Mouse (Mus musculus) midbrain, postnatal 0 days (tissue): ENCODE data around the gene Rab17. TPM values are rescaled to one million over a fixed set of nuclear protein-coding genes. Genes with fewer than 3 reads are reported as not detected.

ENCODE experiments used
- ATAC-seq: fragments of 200-750 bp; cut with Nextera tagmentation; 2 replicates; pipeline ENCODE4 v1.8.0; 2017; ENCODE audit warnings: moderate number of reproducible peaks, mild to moderate bottlenecking, moderate TSS enrichment, moderate library complexity; ENCODE audit not compliant: low FRiP score
- DNase-seq: peaks from one replicate; pipeline ENCODE4 v3.0.0-alpha.2; 2015; ENCODE audit warnings: low spot score
- H3K27ac ChIP-seq: fragments of 300-500 bp; sonication (generic); 2 replicates; pipeline ENCODE4 v1.5.1; 2014; ENCODE audit warnings: low read depth, mild to moderate bottlenecking, low read length, mixed read lengths
- H3K27me3 ChIP-seq: fragments of 300-500 bp; sonication (generic); 2 replicates; pipeline ENCODE4 v1.6.1; 2014; ENCODE audit warnings: low read length, control low read depth, mixed read lengths; ENCODE audit not compliant: insufficient read depth
- H3K36me3 ChIP-seq: fragments of 300-500 bp; sonication (generic); 2 replicates; pipeline ENCODE4 v1.6.1; 2014; ENCODE audit warnings: low read length, control low read depth, mixed read lengths; ENCODE audit not compliant: insufficient read depth
- H3K4me1 ChIP-seq: fragments of 300-500 bp; sonication (generic); 2 replicates; pipeline ENCODE4 v1.6.1; 2014; ENCODE audit warnings: mild to moderate bottlenecking, control low read depth, antibody characterized with exemption, low read length, mixed read lengths; ENCODE audit not compliant: insufficient read depth
- H3K4me2 ChIP-seq: fragments of 300-500 bp; sonication (generic); 2 replicates; pipeline ENCODE4 v1.6.1; 2014; ENCODE audit warnings: low read depth, mild to moderate bottlenecking, low read length, mixed read lengths; ENCODE audit not compliant: poor library complexity, severe bottlenecking
- H3K4me3 ChIP-seq: fragments of 300-500 bp; sonication (generic); 2 replicates; pipeline ENCODE4 v1.5.1; 2014; ENCODE audit warnings: low read depth, mild to moderate bottlenecking, low read length, moderate library complexity
- H3K9ac ChIP-seq: fragments of 300-500 bp; sonication (generic); replicated peaks from 2 replicates; pipeline ENCODE4 v1.6.1; 2014; ENCODE audit warnings: mild to moderate bottlenecking, low read length, moderate library complexity, mixed read lengths; ENCODE audit not compliant: poor library complexity, severe bottlenecking
- H3K9me3 ChIP-seq: fragments of 300-500 bp; sonication (generic); 2 replicates; pipeline ENCODE4 v1.6.1; 2016; ENCODE audit warnings: low read length, control low read depth
- CTCF ChIP-seq: IDR thresholded peaks from 2 replicates; pipeline ENCODE4 v1.5.1; 2016; ENCODE audit warnings: antibody characterized with exemption, mild to moderate bottlenecking
- WGBS: fragments of 180-500 bp; shearing (Covaris S2); extraction: QIAGEN DNeasy Blood & Tissue Kit; methylation state at CpG from one replicate; pipeline ENCODE4 v1.1.7; 2014; 5-methylcytosine and 5-hydroxymethylcytosine counted together
- polyA plus RNA-seq: library from polyadenylated mRNA; unstranded; fragments of >200 nt; fragmentation: Nextera tagmentation; extraction: Ambion mirVana; gene quantifications from 2 replicates; pipeline ENCODE4 v1.2.1, GENCODE M21; 2015
- total RNA-seq: library from RNA; depleted of rRNA; stranded (reverse); fragments of >200 nt; gene quantifications from 2 replicates; pipeline ENCODE4 v1.2.3, GENCODE M21; 2014

Rab17 gene
- total and polyA plus RNA-seq, 2 experiments from 2014 or later: 0.26 TPM; not detected in 1

GRCm38 (mm10) chr1:90953688-90954087 lies 15.8 kb downstream of the Rab17 start:
- Histone ChIP-seq H3K4me2 (no peak overlapping the region), H3K36me3 (no peaks in the 10 kb centered on the region), H3K9me3 (no peaks in the 10 kb centered on the region), H3K27ac (no peak overlapping the region), H3K9ac (no peak overlapping the region), H3K27me3 (no peaks in the 10 kb centered on the region), H3K4me1 (no peaks in the 10 kb centered on the region), H3K4me3 (no peak overlapping the region)
- 50% methylated on average over 11 of the region's 11 CpGs for WGBS
- ATAC-seq (0 out of 2 replicates have a peak, but pooled peaks have one; percentile 16), DNase-seq (peak; percentile 47)
- no peak for TF ChIP-seq CTCF

- H3K4me3 ChIP-seq: no peak within 1 kb of the TSS
- H3K4me1 ChIP-seq: no peaks in the 10 kb centered on the region
- no peaks in the 10 kb centered on the region for H3K27me3 ChIP-seq
- DNase-seq (no peak), ATAC-seq (no peak)
- no peak for TF ChIP-seq CTCF
- H3K4me2 ChIP-seq: no peak within 1 kb of the TSS
- H3K36me3 ChIP-seq: no peaks in the 10 kb centered on the region
- H3K9me3 ChIP-seq: no peaks in the 10 kb centered on the region
- no peak within 1 kb of the TSS for H3K9ac ChIP-seq
- H3K27ac ChIP-seq: no peak within 1 kb of the TSS
- WGBS: 79% methylated on average over 8 of the region's 8 CpGs
These were observed 16.7 kb downstream of the Rab17 start, which contains the start of gene Prlh for GRCm38 (mm10) chr1:90952808-90953207. Prlh (plus strand) TSS chr1:90953108.

GRCm38 (mm10) chr1:90951670-90952069 lies 17.8 kb downstream of the Rab17 start:
- WGBS: 88% methylated on average over 7 of the region's 7 CpGs
- no peak for ATAC-seq
- H3K36me3 ChIP-seq: no peaks in the 10 kb centered on the region
- DNase-seq: no peak
- no peak for TF ChIP-seq CTCF
- H3K9ac ChIP-seq: no peak overlapping the region
- no peak overlapping the region for H3K4me2 ChIP-seq
- no peak overlapping the region for H3K27ac ChIP-seq
- H3K4me1 ChIP-seq: no peaks in the 10 kb centered on the region
- no peaks in the 10 kb centered on the region for H3K27me3 ChIP-seq
- H3K4me3 ChIP-seq: no peak overlapping the region
- H3K9me3 ChIP-seq: no peaks in the 10 kb centered on the region

GRCm38 (mm10) chr1:90949309-90949708 lies 20.2 kb downstream of the Rab17 start:
- no peaks in the 10 kb centered on the region for H3K4me1 ChIP-seq
- 71% methylated on average over 9 of the region's 9 CpGs for WGBS
- H3K9ac ChIP-seq: no peak overlapping the region
- no peaks in the 10 kb centered on the region for H3K9me3 ChIP-seq
- no peak overlapping the region for H3K4me2 ChIP-seq
- H3K4me3 ChIP-seq: no peak overlapping the region
- no peaks in the 10 kb centered on the region for H3K27me3 ChIP-seq
- no peak for ATAC-seq
- H3K36me3 ChIP-seq: no peaks in the 10 kb centered on the region
- no peak for TF ChIP-seq CTCF
- DNase-seq: no peak
- H3K27ac ChIP-seq: no peak overlapping the region

- ATAC-seq (no peak), DNase-seq (no peak)
- Histone ChIP-seq H3K27ac (no peak overlapping the region), H3K4me2 (no peak overlapping the region), H3K4me3 (no peak overlapping the region), H3K36me3 (no peaks in the 10 kb centered on the region), H3K27me3 (no peaks in the 10 kb centered on the region), H3K9me3 (no peaks in the 10 kb centered on the region), H3K4me1 (no peaks in the 10 kb centered on the region), H3K9ac (no peak overlapping the region)
- 76% methylated on average over 2 of the region's 2 CpGs for WGBS
- TF ChIP-seq CTCF: no peak
These were observed 22.2 kb downstream of the Rab17 start for GRCm38 (mm10) chr1:90947252-90947651.

- H3K27ac ChIP-seq: no peak overlapping the region
- no peak for TF ChIP-seq CTCF
- ATAC-seq: no peak
- H3K36me3 ChIP-seq: no peaks in the 10 kb centered on the region
- no peak for DNase-seq
- no peak overlapping the region for H3K4me3 ChIP-seq
- no peaks in the 10 kb centered on the region for H3K4me1 ChIP-seq
- no peaks in the 10 kb centered on the region for H3K27me3 ChIP-seq
- no peak overlapping the region for H3K9ac ChIP-seq
- no peaks in the 10 kb centered on the region for H3K9me3 ChIP-seq
- no peak overlapping the region for H3K4me2 ChIP-seq
- WGBS: 59% methylated on average over 10 of the region's 10 CpGs
These were observed 24.3 kb downstream of the Rab17 start for GRCm38 (mm10) chr1:90945171-90945570.
